Mouse (Mus musculus): Measurements from ENCODE around the gene Eif5. TPM values are rescaled to one million over a fixed set of nuclear protein-coding genes. Genes with fewer than 3 reads are reported as not detected.
A peak's percentile ranks its signal among the peaks of the same experiment; 100 is the strongest.

Eif5 gene
- polyA plus RNA-seq, 1 experiment from 2014 or later = 578 TPM

GRCm38 (mm10) chr12:111563076-111563629, 25.3 kb downstream of the Eif5 start:
- WGBS (ENCODE audit: insufficient replicate concordance) = 37% methylated on average over 5 of the region's 5 CpGs
- H3K36me3 ChIP-seq (replicated peaks) = no peaks in the 10 kb centered on the region
- 0 out of 2 replicates have a peak, but pooled peaks cover 7% of the 10 kb centered on the region for H3K27me3 ChIP-seq
- ATAC-seq (ENCODE audit: insufficient read depth) = no peak
- no peaks in the 10 kb centered on the region for H3K9me3 ChIP-seq (replicated peaks)
- no peak overlapping the region for H3K4me2 ChIP-seq
- H3K9ac ChIP-seq = no peak overlapping the region
- H3K27ac ChIP-seq (replicated peaks) = 0 out of 2 replicates have a peak overlapping the region, but pooled peaks have one; percentile 10
- peaks cover 38% of the 10 kb centered on the region for H3K4me1 ChIP-seq (replicated peaks)
- no peak overlapping the region for H3K4me3 ChIP-seq (replicated peaks)

GRCm38 (mm10) chr12:111565363-111565762, 27.5 kb downstream of the Eif5 start:
- WGBS (ENCODE audit: insufficient replicate concordance) = 64% methylated on average over 5 of the region's 5 CpGs
- no peak overlapping the region for H3K4me2 ChIP-seq
- no peak overlapping the region for H3K27ac ChIP-seq (replicated peaks)
- peaks cover 18% of the 10 kb centered on the region for H3K27me3 ChIP-seq
- no peak overlapping the region for H3K9ac ChIP-seq
- no peak overlapping the region for H3K4me3 ChIP-seq (replicated peaks)
- peaks cover 16% of the 10 kb centered on the region for H3K4me1 ChIP-seq (replicated peaks)
- H3K36me3 ChIP-seq (replicated peaks) = no peaks in the 10 kb centered on the region
- ATAC-seq (ENCODE audit: insufficient read depth) = no peak
- H3K9me3 ChIP-seq (replicated peaks) = no peaks in the 10 kb centered on the region

GRCm38 (mm10) chr12:111568836-111569235, 31.0 kb downstream of the Eif5 start:
- Histone ChIP-seq H3K9me3 (replicated peaks) (no peaks in the 10 kb centered on the region), H3K4me3 (replicated peaks) (no peak overlapping the region), H3K4me2 (no peak overlapping the region), H3K27ac (replicated peaks) (no peak overlapping the region), H3K9ac (no peak overlapping the region), H3K27me3 (peaks cover 37% of the 10 kb centered on the region), H3K4me1 (replicated peaks) (peaks cover 10% of the 10 kb centered on the region), H3K36me3 (replicated peaks) (no peaks in the 10 kb centered on the region)
- no peak for ATAC-seq (ENCODE audit: insufficient read depth)
- WGBS (ENCODE audit: insufficient replicate concordance) = 71% methylated on average over 11 of the region's 11 CpGs

- no peaks in the 10 kb centered on the region for H3K36me3 ChIP-seq (replicated peaks)
- no peak for ATAC-seq (ENCODE audit: insufficient read depth)
- H3K9ac ChIP-seq = no peak overlapping the region
- 60% methylated on average over 7 of the region's 7 CpGs for WGBS (ENCODE audit: insufficient replicate concordance)
- peaks cover 28% of the 10 kb centered on the region for H3K4me1 ChIP-seq (replicated peaks)
- H3K27me3 ChIP-seq = peaks cover 37% of the 10 kb centered on the region
- no peak overlapping the region for H3K4me2 ChIP-seq
- no peaks in the 10 kb centered on the region for H3K9me3 ChIP-seq (replicated peaks)
- no peak overlapping the region for H3K4me3 ChIP-seq (replicated peaks)
- no peak overlapping the region for H3K27ac ChIP-seq (replicated peaks)
Measured at GRCm38 (mm10) chr12:111572406-111572805, 34.6 kb downstream of the Eif5 start.

GRCm38 (mm10) chr12:111573315-111573714, 35.5 kb downstream of the Eif5 start:
- Histone ChIP-seq H3K27me3 (peaks cover 37% of the 10 kb centered on the region), H3K4me1 (replicated peaks) (peaks cover 30% of the 10 kb centered on the region), H3K4me3 (replicated peaks) (peak overlapping the region; percentile 100), H3K36me3 (replicated peaks) (no peaks in the 10 kb centered on the region), H3K9ac (peak overlapping the region; percentile 51; the same call in 1 of the 2 replicates), H3K4me2 (peak overlapping the region; percentile 90), H3K27ac (replicated peaks) (no peak overlapping the region; the same call in 1 of the 2 replicates), H3K9me3 (replicated peaks) (no peaks in the 10 kb centered on the region)
- WGBS (ENCODE audit: insufficient replicate concordance) = 48% methylated on average over 6 of the region's 6 CpGs
- no peak for ATAC-seq (ENCODE audit: insufficient read depth)

GRCm38 (mm10) chr12:111574074-111574886, 36.5 kb downstream of the Eif5 start, which contains the start of gene Mark3:
TSS of gene Mark3 (plus strand) at chr12:111574523.
- H3K9ac ChIP-seq = peak within 1 kb of the TSS; percentile 100
- H3K27ac ChIP-seq (replicated peaks) = peak within 1 kb of the TSS; percentile 96
- peak within 1 kb of the TSS; percentile 100 for H3K4me3 ChIP-seq (replicated peaks)
- peak; percentile 93 for ATAC-seq (ENCODE audit: insufficient read depth)
- peak within 1 kb of the TSS; percentile 90 for H3K4me2 ChIP-seq
- H3K9me3 ChIP-seq (replicated peaks) = no peaks in the 10 kb centered on the region
- no peaks in the 10 kb centered on the region for H3K36me3 ChIP-seq (replicated peaks)
- WGBS (ENCODE audit: insufficient replicate concordance) = under 1% methylated on average over 64 of the region's 75 CpGs
- H3K27me3 ChIP-seq = peaks cover 32% of the 10 kb centered on the region
- H3K4me1 ChIP-seq (replicated peaks) = peaks cover 30% of the 10 kb centered on the region

GRCm38 (mm10) chr12:111574887-111575838, 37.3 kb downstream of the Eif5 start:
- peak overlapping the region; percentile 100 for H3K4me3 ChIP-seq (replicated peaks)
- H3K36me3 ChIP-seq (replicated peaks) = no peaks in the 10 kb centered on the region
- peak; percentile 73 for ATAC-seq (ENCODE audit: insufficient read depth)
- H3K4me2 ChIP-seq = peak overlapping the region; percentile 90
- H3K9me3 ChIP-seq (replicated peaks) = no peaks in the 10 kb centered on the region
- H3K4me1 ChIP-seq (replicated peaks) = peaks cover 36% of the 10 kb centered on the region
- H3K27ac ChIP-seq (replicated peaks) = peak overlapping the region; percentile 96
- peak overlapping the region; percentile 100 for H3K9ac ChIP-seq
- WGBS (ENCODE audit: insufficient replicate concordance) = under 1% methylated on average over 55 of the region's 58 CpGs
- H3K27me3 ChIP-seq = peaks cover 26% of the 10 kb centered on the region

GRCm38 (mm10) chr12:111583058-111583457, 45.2 kb downstream of the Eif5 start:
- Histone ChIP-seq H3K4me3 (replicated peaks) (no peak overlapping the region), H3K9me3 (replicated peaks) (no peaks in the 10 kb centered on the region), H3K4me2 (no peak overlapping the region), H3K9ac (no peak overlapping the region), H3K36me3 (replicated peaks) (0 out of 2 replicates have a peak, but pooled peaks cover 4% of the 10 kb centered on the region), H3K27me3 (no peaks in the 10 kb centered on the region), H3K27ac (replicated peaks) (no peak overlapping the region), H3K4me1 (replicated peaks) (peaks cover 46% of the 10 kb centered on the region)
- WGBS (ENCODE audit: insufficient replicate concordance) = 80% methylated on average over 1 of the region's 1 CpGs
- ATAC-seq (ENCODE audit: insufficient read depth) = no peak

GRCm38 (mm10) chr12:111584401-111584800, 46.6 kb downstream of the Eif5 start:
- no peak overlapping the region for H3K9ac ChIP-seq
- H3K4me1 ChIP-seq (replicated peaks) = peaks cover 52% of the 10 kb centered on the region
- H3K9me3 ChIP-seq (replicated peaks) = no peaks in the 10 kb centered on the region
- no peak overlapping the region for H3K27ac ChIP-seq (replicated peaks)
- H3K36me3 ChIP-seq (replicated peaks) = 0 out of 2 replicates have a peak, but pooled peaks cover 4% of the 10 kb centered on the region
- H3K4me2 ChIP-seq = no peak overlapping the region
- no peak for ATAC-seq (ENCODE audit: insufficient read depth)
- H3K4me3 ChIP-seq (replicated peaks) = no peak overlapping the region
- 72% methylated on average over 1 of the region's 1 CpGs for WGBS (ENCODE audit: insufficient replicate concordance)
- no peaks in the 10 kb centered on the region for H3K27me3 ChIP-seq

GRCm38 (mm10) chr12:111587252-111587651, 49.4 kb downstream of the Eif5 start:
- 71% methylated on average over 12 of the region's 12 CpGs for WGBS (ENCODE audit: insufficient replicate concordance)
- Histone ChIP-seq H3K36me3 (replicated peaks) (0 out of 2 replicates have a peak, but pooled peaks cover 4% of the 10 kb centered on the region), H3K9ac (no peak overlapping the region), H3K4me3 (replicated peaks) (no peak overlapping the region), H3K9me3 (replicated peaks) (no peaks in the 10 kb centered on the region), H3K4me1 (replicated peaks) (peaks cover 35% of the 10 kb centered on the region), H3K27ac (replicated peaks) (no peak overlapping the region), H3K27me3 (no peaks in the 10 kb centered on the region), H3K4me2 (no peak overlapping the region)
- no peak for ATAC-seq (ENCODE audit: insufficient read depth)
